Mouse (Mus musculus) urinary bladder, postnatal 14 days (tissue): ENCODE measurements around the gene Faap100.

Experiments used
- DNase-seq: peaks from one replicate; pipeline ENCODE4 v3.0.0; 2021; ENCODE audit warnings: low spot score

Gene Faap100

GRCm38 (mm10) chr11:120319310-120319709 lies 59.3 kb downstream of the Faap100 start:
- DNase-seq = no peak
